ENCODE assay signal across 13 mouse cellular contexts in genomic region chr11:115638498-115639409, GRCm38 (mm10). TPM values are rescaled to one million over a fixed set of nuclear protein-coding genes. Genes with fewer than 3 reads are reported as not detected.
DNase-seq lines count a peak whose midpoint lies in the region; ATAC-seq and TF ChIP-seq lines count a peak whose summit lies in the region.
"Had no signal": no experiment of that assay in that cellular context is flagged by ENCODE, and none has a peak within 500 bp of the region (broad histone marks: within the 10 kb centered on the region; RNA-seq: fewer than 3 reads in every experiment).

No protein-coding gene starts in this region.

- in situ Hi-C loops in ES-E14 (cut with MboI; ENCODE audit: low sequenced_read_pairs in 2 of 2, unreplicated experiment in 2 of 2): no loop called here

- DNase-seq in kidney, postnatal 4 days: peak; percentile 49 to 58
- DNase-seq in kidney, postnatal 25 days: no peak
- DNase-seq in ES-E14 (ENCODE audit: low read depth, low spot score): no peak
- peak; percentile 73 for DNase-seq in induced T-regulatory cell, adult 2 months (ENCODE audit: low read depth)
- no peak for DNase-seq in cerebellum, postnatal 4 days (ENCODE audit: low spot score in 2 of 2)
- DNase-seq in layer of hippocampus, postnatal 14 days (ENCODE audit: low spot score in 2 of 2): no peak
- DNase-seq in layer of hippocampus, postnatal 36 days: no peak
- DNase-seq: heart, postnatal 36 days; layer of hippocampus, adult 9-11 months; liver, embryonic 13.5 days; thymus, postnatal 25 days had no signal

- ATAC-seq in monocyte, adult 5-6 weeks (replicated peaks; ENCODE audit: insufficient number of reproducible peaks, low FRiP score, low TSS enrichment, poor library complexity, severe bottlenecking): peak; percentile 67

- peak overlapping the region; percentile 16; the same call in 1 of the 2 replicates for H3K9ac ChIP-seq in ES-E14 (ENCODE audit: insufficient read depth, low read depth, low read length, poor library complexity, severe bottlenecking)
- H3K9ac ChIP-seq: embryonic facial prominence, embryonic 12.5 days; liver, embryonic 13.5 days had no signal

- H3K4me1 ChIP-seq in ES-E14 (ENCODE audit: control insufficient read depth in 2 of 2, insufficient read depth in 2 of 2, low read length in 2 of 2, poor library complexity in 1 of 2): peaks cover 3 to 44% of the 10 kb centered on the region in 2 experiments

- no peak overlapping the region for H3K4me3 ChIP-seq in ES-E14 (ENCODE audit: insufficient read depth in 1 of 2, low read depth in 1 of 2, low read length in 2 of 2, poor library complexity in 1 of 2, severe bottlenecking in 1 of 2)
- H3K4me3 ChIP-seq: embryonic facial prominence, embryonic 12.5 days; liver, embryonic 13.5 days had no signal

- no peaks in the 10 kb centered on the region for H3K9me3 ChIP-seq in ES-E14 (ENCODE audit: control insufficient read depth, insufficient read depth, low read depth, low read length)
- H3K9me3 ChIP-seq: embryonic facial prominence, embryonic 12.5 days; liver, embryonic 13.5 days had no signal

- peaks cover 2% of the 10 kb centered on the region; the same call in 1 of the 2 replicates for H3K36me3 ChIP-seq in ES-E14 (ENCODE audit: control insufficient read depth, insufficient read depth, low read length, poor library complexity, severe bottlenecking)

- H3K27ac ChIP-seq in ES-E14 (ENCODE audit: insufficient read depth, low read depth, low read length, poor library complexity, severe bottlenecking): peak overlapping the region; percentile 59; the same call in 1 of the 2 replicates
- H3K27ac ChIP-seq: embryonic facial prominence, embryonic 12.5 days; liver, embryonic 13.5 days had no signal

TF ChIP-seq in ES-E14, 5 proteins besides CTCF, POLR2A, EP300 and RAD21:
- no peak for TF ChIP-seq HCFC1 (IDR thresholded peaks at IDR 0.05; ENCODE audit: borderline replicate concordance, insufficient read depth, low read length)

RNA-seq across cellular contexts. Expression of gene Slc25a19, which starts 10.7 kb away (rescaled TPM):
- total RNA-seq in ES-E14 (2012; rRNA removed): 22.6 and 23.6 TPM in 2 replicates
- 14.2 to 23.5 TPM (median 15.3 TPM) in 3 replicates for total RNA-seq in monocyte, adult 5-6 weeks (2017)
- 10 to 100 TPM; 54.0 to 57.1 TPM for total RNA-seq in layer of hippocampus, postnatal 14 days (2021)
- total RNA-seq in layer of hippocampus, postnatal 36 days (2021): 10 to 100 TPM; 64.0 to 66.0 TPM

RNA-seq across cellular contexts. Expression of gene Mif4gd, which starts 26.0 kb away (rescaled TPM):
- total RNA-seq in ES-E14 (2012; rRNA removed): 63.8 and 85.6 TPM in 2 replicates
- 37.5 to 42.1 TPM (median 41.2 TPM) in 3 replicates for total RNA-seq in monocyte, adult 5-6 weeks (2017)
- total RNA-seq in layer of hippocampus, postnatal 14 days (2021): 10 to 100 TPM; 22.5 to 23.5 TPM
- 10 to 100 TPM; 21.0 to 21.2 TPM for total RNA-seq in layer of hippocampus, postnatal 36 days (2021)

RNA-seq across cellular contexts. Expression of gene Gga3, which starts 34.9 kb away (rescaled TPM):
- total RNA-seq in ES-E14 (2012; rRNA removed): 31.7 and 39.7 TPM in 2 replicates
- 32.1 to 47.8 TPM (median 37.8 TPM) in 3 replicates for total RNA-seq in monocyte, adult 5-6 weeks (2017)
- total RNA-seq in layer of hippocampus, postnatal 14 days (2021): 10 to 100 TPM; 57.0 to 69.8 TPM
- 10 to 100 TPM; 68.7 to 80.7 TPM for total RNA-seq in layer of hippocampus, postnatal 36 days (2021)

RNA-seq across cellular contexts. Expression of gene Mrps7, which starts 35.0 kb away (rescaled TPM):
- 51.6 and 74.9 TPM in 2 replicates for total RNA-seq in ES-E14 (2012; rRNA removed)
- 20.4 to 30.1 TPM (median 20.7 TPM) in 3 replicates for total RNA-seq in monocyte, adult 5-6 weeks (2017)
- total RNA-seq in layer of hippocampus, postnatal 14 days (2021): 10 to 100 TPM; 53.1 to 56.4 TPM
- 10 to 100 TPM; 48.8 to 61.3 TPM for total RNA-seq in layer of hippocampus, postnatal 36 days (2021)

Comparison
In these comparisons a context has a peak if more than half of its experiments do, and no peak if none do; other contexts are left out.
1. DNase-seq: peak in kidney, postnatal 4 days (2 of 2) and induced T-regulatory cell, adult 2 months (single experiment); none in kidney, postnatal 25 days (0 of 2), ES-E14 (single experiment), cerebellum, postnatal 4 days (0 of 2), layer of hippocampus, postnatal 14 days (0 of 2) and layer of hippocampus, postnatal 36 days (0 of 2).